ENCODE assay signal across 24 mouse cellular contexts in the genomic region with DNA sequence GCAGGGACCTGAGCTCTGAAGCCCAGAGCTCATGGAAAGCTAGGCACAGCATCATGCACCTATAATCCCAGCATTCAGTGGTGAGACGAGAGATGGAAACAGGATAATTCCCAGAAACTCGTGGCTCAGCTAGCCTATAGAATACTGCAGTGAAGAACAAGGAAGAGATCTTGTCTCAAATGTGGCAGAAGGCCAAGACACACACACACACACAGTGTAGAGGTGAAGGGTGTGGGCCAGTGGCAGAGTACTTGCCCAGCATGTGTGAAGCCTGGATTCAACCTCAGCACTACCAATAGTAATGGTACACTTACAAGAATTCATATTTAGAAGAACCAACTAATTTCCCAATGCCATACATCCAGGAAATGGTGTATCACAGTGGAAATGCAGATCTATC. TPM values are rescaled to one million over a fixed set of nuclear protein-coding genes. Genes with fewer than 3 reads are reported as not detected.
A peak's percentile ranks its signal among the peaks of the same experiment; 100 is the strongest.
DNase-seq lines count a peak whose midpoint lies in the region; ATAC-seq and TF ChIP-seq lines count a peak whose summit lies in the region.
"Had no signal": no experiment of that assay in that cellular context is flagged by ENCODE, and none has a peak within 500 bp of the region (broad histone marks: within the 10 kb centered on the region; RNA-seq: fewer than 3 reads in every experiment).

No protein-coding gene starts in this region.

- 67% methylated on average over 2 of the region's 2 CpGs for WGBS in intestine, embryonic 16.5 days
- 39% methylated on average over 2 of the region's 2 CpGs for WGBS in stomach, postnatal 0 days
- WGBS in liver, postnatal 0 days (ENCODE audit: insufficient replicate concordance): 54% methylated on average over 2 of the region's 2 CpGs

- no peaks in the 10 kb centered on the region for H3K27me3 ChIP-seq in intestine, embryonic 16.5 days (replicated peaks; ENCODE audit: control insufficient read depth, insufficient read depth, low read length)
- no peaks in the 10 kb centered on the region for H3K27me3 ChIP-seq in stomach, postnatal 0 days (ENCODE audit: control insufficient read depth, insufficient read depth, low read length)
- H3K27me3 ChIP-seq in liver, postnatal 0 days (ENCODE audit: insufficient read depth, low read length): no peaks in the 10 kb centered on the region
- H3K27me3 ChIP-seq: CH12.LX; embryonic facial prominence, embryonic 13.5 days; forebrain, embryonic 13.5 days; hindbrain, embryonic 12.5 days; hindbrain, embryonic 15.5 days; Patski had no signal

- peak; percentile 52 for ATAC-seq in intestine, embryonic 16.5 days
- ATAC-seq in stomach, postnatal 0 days (ENCODE audit: low FRiP score, low TSS enrichment): peak; percentile 88
- no peak for ATAC-seq in liver, postnatal 0 days
- ATAC-seq: forebrain, embryonic 13.5 days; forebrain, embryonic 16.5 days; Patski had no signal

- no peak for TF ChIP-seq EP300 in stomach, postnatal 0 days (optimal IDR thresholded peaks at IDR 0.05)
- TF ChIP-seq EP300 in liver, postnatal 0 days (IDR thresholded peaks at IDR 0.05; ENCODE audit: low read depth): no peak

- H3K4me3 ChIP-seq in intestine, embryonic 16.5 days (ENCODE audit: low read length): no peak overlapping the region
- no peak overlapping the region for H3K4me3 ChIP-seq in stomach, postnatal 0 days (ENCODE audit: low read depth, low read length)
- H3K4me3 ChIP-seq in liver, postnatal 0 days (ENCODE audit: low read depth, low read length): no peak overlapping the region
- H3K4me3 ChIP-seq: embryonic facial prominence, embryonic 13.5 days; forebrain, embryonic 10.5 days; forebrain, embryonic 13.5 days; gastrocnemius, adult 2 months; hindbrain, embryonic 12.5 days; hindbrain, embryonic 15.5 days had no signal

- peaks cover 3% of the 10 kb centered on the region; the same call in 1 of the 2 replicates for H3K4me1 ChIP-seq in intestine, embryonic 16.5 days (ENCODE audit: control insufficient read depth, insufficient read depth, low read length)
- H3K4me1 ChIP-seq in stomach, postnatal 0 days (replicated peaks; ENCODE audit: control insufficient read depth, insufficient read depth): no peaks in the 10 kb centered on the region
- H3K4me1 ChIP-seq in liver, postnatal 0 days (ENCODE audit: insufficient read depth): no peaks in the 10 kb centered on the region
- H3K4me1 ChIP-seq: embryonic facial prominence, embryonic 13.5 days; forebrain, embryonic 10.5 days; forebrain, embryonic 13.5 days; hindbrain, embryonic 12.5 days; hindbrain, embryonic 15.5 days had no signal

- TF ChIP-seq CTCF in stomach, postnatal 0 days (IDR thresholded peaks at IDR 0.05; ENCODE audit: low read depth): no peak
- no peak for TF ChIP-seq CTCF in liver, postnatal 0 days (IDR thresholded peaks at IDR 0.05; ENCODE audit: low read depth)

- DNase-seq in urinary bladder, postnatal 36 days (ENCODE audit: low spot score in 2 of 2): peak; percentile 30 to 36
- DNase-seq in urinary bladder, postnatal 25 days (ENCODE audit: low spot score): no peak
- DNase-seq in stomach, postnatal 0 days (ENCODE audit: low spot score): peak; percentile 61
- DNase-seq in embryo, embryonic 9.5 days (ENCODE audit: extremely low spot score): no peak
- no peak for DNase-seq in liver, postnatal 0 days
- DNase-seq: adrenal gland, postnatal 10 days; adrenal gland, postnatal 36 days; cerebellum, adult 18-20 months; cerebellum, adult 9-10 months; cerebellum, postnatal 14 days; gastrocnemius, adult 2 months; gastrocnemius, postnatal 14 days; heart, adult 11 months had no signal

- H3K4me2 ChIP-seq in intestine, embryonic 16.5 days (ENCODE audit: low read depth, low read length): no peak overlapping the region
- H3K4me2 ChIP-seq in stomach, postnatal 0 days (replicated peaks; ENCODE audit: low read depth): no peak overlapping the region
- no peak overlapping the region for H3K4me2 ChIP-seq in liver, postnatal 0 days (ENCODE audit: low read depth, low read length)
- H3K4me2 ChIP-seq: embryonic facial prominence, embryonic 13.5 days; forebrain, embryonic 13.5 days; heart, embryonic 11.5 days; hindbrain, embryonic 12.5 days; hindbrain, embryonic 15.5 days had no signal

- H3K36me3 ChIP-seq in intestine, embryonic 16.5 days (ENCODE audit: control insufficient read depth, insufficient read depth, low read length): no peaks in the 10 kb centered on the region
- H3K36me3 ChIP-seq in stomach, postnatal 0 days (ENCODE audit: control insufficient read depth, insufficient read depth, low read length): no peaks in the 10 kb centered on the region
- H3K36me3 ChIP-seq in liver, postnatal 0 days (replicated peaks; ENCODE audit: insufficient read depth, low read length): no peaks in the 10 kb centered on the region
- H3K36me3 ChIP-seq: embryonic facial prominence, embryonic 13.5 days; forebrain, embryonic 10.5 days; G1E; hindbrain, embryonic 12.5 days; hindbrain, embryonic 15.5 days had no signal

- no peaks in the 10 kb centered on the region for H3K9me3 ChIP-seq in intestine, embryonic 16.5 days (ENCODE audit: control insufficient read depth, low read length)
- no peaks in the 10 kb centered on the region for H3K9me3 ChIP-seq in stomach, postnatal 0 days (ENCODE audit: control insufficient read depth, low read length)
- H3K9me3 ChIP-seq in liver, postnatal 0 days (ENCODE audit: low read length): no peaks in the 10 kb centered on the region
- H3K9me3 ChIP-seq: embryonic facial prominence, embryonic 13.5 days; forebrain, embryonic 10.5 days; forebrain, embryonic 13.5 days; G1E; hindbrain, embryonic 12.5 days; hindbrain, embryonic 15.5 days had no signal

- no peak overlapping the region for H3K27ac ChIP-seq in intestine, embryonic 16.5 days (ENCODE audit: low read length)
- no peak overlapping the region for H3K27ac ChIP-seq in stomach, postnatal 0 days (replicated peaks)
- no peak overlapping the region for H3K27ac ChIP-seq in liver, postnatal 0 days (ENCODE audit: low read depth)
- H3K27ac ChIP-seq: embryonic facial prominence, embryonic 13.5 days; forebrain, embryonic 10.5 days; forebrain, embryonic 13.5 days; gastrocnemius, adult 2 months; hindbrain, embryonic 12.5 days; hindbrain, embryonic 15.5 days had no signal

- H3K9ac ChIP-seq in intestine, embryonic 16.5 days (ENCODE audit: low read depth, low read length): no peak overlapping the region
- no peak overlapping the region for H3K9ac ChIP-seq in stomach, postnatal 0 days (ENCODE audit: low read length)
- no peak overlapping the region for H3K9ac ChIP-seq in liver, postnatal 0 days (replicated peaks)
- H3K9ac ChIP-seq: embryonic facial prominence, embryonic 13.5 days; forebrain, embryonic 13.5 days; hindbrain, embryonic 12.5 days; hindbrain, embryonic 15.5 days had no signal

RNA-seq across cellular contexts. Expression of gene Tnik, which starts 24.9 kb away (rescaled TPM):
- 11.5 and 12.5 TPM in 2 replicates for polyA plus RNA-seq in intestine, embryonic 16.5 days (2015; fragmentation: Nextera tagmentation; extraction: Ambion mirVana)
- 4.6 and 5.3 TPM in 2 replicates for polyA plus RNA-seq in stomach, postnatal 0 days (2015; fragmentation: Nextera tagmentation; extraction: Ambion mirVana)
- polyA plus RNA-seq in liver, postnatal 0 days (2015; fragmentation: Nextera tagmentation; extraction: Ambion mirVana): 1.0 and 1.3 TPM in 2 replicates

Comparison
In these comparisons a context has a peak if more than half of its experiments do, and no peak if none do; other contexts are left out.
1. DNase-seq: peak in urinary bladder, postnatal 36 days (2 of 2) and stomach, postnatal 0 days (single experiment); none in urinary bladder, postnatal 25 days (single experiment), embryo, embryonic 9.5 days (single experiment) and liver, postnatal 0 days (single experiment).